Mouse (Mus musculus): Measurements from ENCODE around the gene Prdm16. TPM values are rescaled to one million over a fixed set of nuclear protein-coding genes. Genes with fewer than 3 reads are reported as not detected.

Prdm16 gene
- polyA plus RNA-seq, 1 experiment from 2014 or later: 87.1 TPM

DNA sequence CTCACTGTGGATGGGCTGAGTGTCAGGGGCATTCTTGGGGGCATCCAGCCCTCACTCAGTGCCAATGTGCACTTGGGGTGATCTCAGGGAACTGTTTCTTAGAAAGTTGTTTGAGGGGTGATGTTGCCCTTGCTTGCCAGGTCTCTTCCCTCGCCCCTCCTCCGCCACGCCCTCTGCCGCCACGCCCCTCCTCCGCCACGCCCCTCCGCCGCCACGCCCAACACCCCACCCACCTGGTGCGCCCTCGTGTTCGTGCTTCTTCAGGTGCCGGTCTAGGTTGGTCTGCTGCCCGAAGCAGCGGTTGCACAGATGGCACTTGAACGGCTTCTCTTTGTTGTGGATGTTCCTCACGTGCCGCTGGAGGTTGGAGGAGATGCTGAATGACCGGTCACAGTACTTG, 308.2 kb downstream of the Prdm16 start:
- 10% methylated on average over 19 of the region's 20 CpGs for WGBS
- no peak for DNase-seq (ENCODE audit: low spot score)
- Histone ChIP-seq H3K9ac (ENCODE audit: low read length) (no peak overlapping the region), H3K27ac (replicated peaks; ENCODE audit: low read depth, low read length) (no peak overlapping the region), H3K4me2 (ENCODE audit: low read depth, severe bottlenecking) (no peak overlapping the region), H3K9me3 (ENCODE audit: control insufficient read depth, low read length) (no peaks in the 10 kb centered on the region), H3K36me3 (ENCODE audit: control insufficient read depth, insufficient read depth, low read length) (peaks cover 1% of the 10 kb centered on the region), H3K27me3 (ENCODE audit: control insufficient read depth, insufficient read depth, low read length) (no peaks in the 10 kb centered on the region), H3K4me3 (ENCODE audit: low read depth, low read length) (no peak overlapping the region), H3K4me1 (ENCODE audit: control insufficient read depth, insufficient read depth, low read length) (peaks cover 26% of the 10 kb centered on the region)
- ATAC-seq (ENCODE audit: insufficient number of reproducible peaks, low FRiP score, low TSS enrichment, low read depth): no peak

DNA sequence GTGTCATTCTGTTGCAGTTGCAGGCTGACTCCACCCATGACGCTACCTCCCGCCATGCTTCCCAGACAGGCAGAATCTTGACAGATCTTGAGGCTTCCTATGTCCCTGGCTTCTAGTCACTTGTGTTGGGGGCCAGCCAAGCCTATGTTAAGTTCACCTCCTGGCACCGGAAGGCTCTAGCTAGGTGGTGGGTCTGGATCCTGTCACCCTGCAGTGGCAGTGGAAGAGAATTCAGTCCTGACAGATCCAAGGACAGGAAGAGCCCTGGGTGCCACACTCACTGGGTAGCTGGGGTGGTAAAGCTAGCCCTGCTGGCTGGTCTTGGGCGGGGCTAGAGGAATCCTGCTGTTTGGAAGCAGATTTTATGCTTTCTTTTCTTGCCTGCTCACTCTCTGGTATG, 311.3 kb downstream of the Prdm16 start:
- Histone ChIP-seq H3K36me3 (ENCODE audit: control insufficient read depth, insufficient read depth, low read length) (peaks cover 6% of the 10 kb centered on the region), H3K27ac (replicated peaks; ENCODE audit: low read depth, low read length) (no peak overlapping the region), H3K9me3 (ENCODE audit: control insufficient read depth, low read length) (no peaks in the 10 kb centered on the region), H3K4me2 (ENCODE audit: low read depth, severe bottlenecking) (no peak overlapping the region), H3K4me1 (ENCODE audit: control insufficient read depth, insufficient read depth, low read length) (peaks cover 13% of the 10 kb centered on the region), H3K4me3 (ENCODE audit: low read depth, low read length) (no peak overlapping the region), H3K9ac (ENCODE audit: low read length) (no peak overlapping the region), H3K27me3 (ENCODE audit: control insufficient read depth, insufficient read depth, low read length) (no peaks in the 10 kb centered on the region)
- ATAC-seq (ENCODE audit: insufficient number of reproducible peaks, low FRiP score, low TSS enrichment, low read depth) (no peak), DNase-seq (ENCODE audit: low spot score) (no peak)
- 67% methylated on average over 4 of the region's 4 CpGs for whole genome bisulfite sequencing

DNA sequence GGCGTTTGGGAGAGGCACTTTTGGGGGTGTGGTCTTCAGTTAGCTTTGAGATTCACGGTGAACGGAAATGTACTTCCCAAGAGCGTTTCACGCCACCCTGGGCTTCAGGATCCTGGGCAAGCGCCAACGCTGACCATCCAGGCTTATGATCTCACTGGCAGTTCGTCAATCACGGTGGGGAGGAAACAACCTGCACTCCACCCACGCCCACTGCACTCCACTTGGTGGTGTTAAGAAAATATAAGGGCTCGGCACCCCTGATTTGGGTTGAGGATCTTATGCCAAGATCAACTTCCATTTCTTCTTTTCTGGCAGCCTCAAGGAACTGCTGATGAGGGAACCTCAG, 323.1 kb downstream of the Prdm16 start:
- Histone ChIP-seq H3K27ac (replicated peaks; ENCODE audit: low read depth, low read length) (0 out of 2 replicates have a peak overlapping the region, but pooled peaks have one; percentile 26), H3K9me3 (ENCODE audit: control insufficient read depth, low read length) (no peaks in the 10 kb centered on the region), H3K4me2 (ENCODE audit: low read depth, severe bottlenecking) (no peak overlapping the region), H3K4me1 (ENCODE audit: control insufficient read depth, insufficient read depth, low read length) (no peaks in the 10 kb centered on the region), H3K36me3 (ENCODE audit: control insufficient read depth, insufficient read depth, low read length) (0 out of 2 replicates have a peak, but pooled peaks cover 2% of the 10 kb centered on the region), H3K4me3 (ENCODE audit: low read depth, low read length) (no peak overlapping the region), H3K27me3 (ENCODE audit: control insufficient read depth, insufficient read depth, low read length) (no peaks in the 10 kb centered on the region), H3K9ac (ENCODE audit: low read length) (no peak overlapping the region)
- no peak for ATAC-seq (ENCODE audit: insufficient number of reproducible peaks, low FRiP score, low TSS enrichment, low read depth)
- DNase-seq (ENCODE audit: low spot score): no peak
- WGBS: 76% methylated on average over 11 of the region's 11 CpGs

DNA sequence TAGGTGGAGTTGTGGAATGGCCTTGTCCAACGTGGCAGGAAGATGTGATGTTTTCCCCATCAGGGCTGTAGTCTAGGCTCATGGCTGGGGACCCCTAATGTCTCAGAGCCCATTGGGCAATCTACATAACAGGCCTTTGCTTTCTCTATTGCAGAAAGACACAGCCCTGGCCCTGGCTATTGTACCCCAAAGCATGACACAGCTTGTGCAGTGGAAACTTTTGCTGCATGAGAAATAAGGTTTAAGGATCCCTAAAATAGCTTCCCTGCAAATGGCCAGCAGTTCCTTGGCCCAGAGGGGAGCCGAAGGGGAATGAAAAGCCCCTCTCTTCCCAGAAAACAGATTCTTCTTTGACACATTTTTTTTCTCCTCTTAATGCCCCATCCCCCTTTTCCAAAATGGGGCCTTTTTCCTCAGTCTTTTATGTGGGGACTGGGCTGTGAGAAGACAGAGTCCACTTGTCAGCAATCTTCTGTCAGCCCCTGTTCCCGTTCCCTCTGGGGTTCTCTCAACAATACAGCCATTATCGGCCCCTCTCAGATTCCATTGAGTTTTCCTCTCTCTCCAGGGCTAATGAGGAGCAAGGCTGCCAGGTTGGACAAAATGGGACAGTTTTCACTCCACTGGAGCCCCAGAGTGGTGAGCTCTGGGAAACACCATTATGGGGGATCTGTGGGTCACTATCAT, 323.6 kb downstream of the Prdm16 start:
- no peaks in the 10 kb centered on the region for H3K9me3 ChIP-seq (ENCODE audit: control insufficient read depth, low read length)
- no peaks in the 10 kb centered on the region for H3K4me1 ChIP-seq (ENCODE audit: control insufficient read depth, insufficient read depth, low read length)
- no peaks in the 10 kb centered on the region for H3K27me3 ChIP-seq (ENCODE audit: control insufficient read depth, insufficient read depth, low read length)
- no peaks in the 10 kb centered on the region for H3K36me3 ChIP-seq (ENCODE audit: control insufficient read depth, insufficient read depth, low read length)
- no peak overlapping the region for H3K4me2 ChIP-seq (ENCODE audit: low read depth, severe bottlenecking)
- ATAC-seq (ENCODE audit: insufficient number of reproducible peaks, low FRiP score, low TSS enrichment, low read depth) (no peak), DNase-seq (ENCODE audit: low spot score) (no peak)
- no peak overlapping the region for H3K4me3 ChIP-seq (ENCODE audit: low read depth, low read length)
- 58% methylated on average over 4 of the region's 4 CpGs for WGBS
- H3K9ac ChIP-seq (ENCODE audit: low read length): no peak overlapping the region
- peak overlapping the region; percentile 68; the same call in 1 of the 2 replicates for H3K27ac ChIP-seq (replicated peaks; ENCODE audit: low read depth, low read length)

DNA sequence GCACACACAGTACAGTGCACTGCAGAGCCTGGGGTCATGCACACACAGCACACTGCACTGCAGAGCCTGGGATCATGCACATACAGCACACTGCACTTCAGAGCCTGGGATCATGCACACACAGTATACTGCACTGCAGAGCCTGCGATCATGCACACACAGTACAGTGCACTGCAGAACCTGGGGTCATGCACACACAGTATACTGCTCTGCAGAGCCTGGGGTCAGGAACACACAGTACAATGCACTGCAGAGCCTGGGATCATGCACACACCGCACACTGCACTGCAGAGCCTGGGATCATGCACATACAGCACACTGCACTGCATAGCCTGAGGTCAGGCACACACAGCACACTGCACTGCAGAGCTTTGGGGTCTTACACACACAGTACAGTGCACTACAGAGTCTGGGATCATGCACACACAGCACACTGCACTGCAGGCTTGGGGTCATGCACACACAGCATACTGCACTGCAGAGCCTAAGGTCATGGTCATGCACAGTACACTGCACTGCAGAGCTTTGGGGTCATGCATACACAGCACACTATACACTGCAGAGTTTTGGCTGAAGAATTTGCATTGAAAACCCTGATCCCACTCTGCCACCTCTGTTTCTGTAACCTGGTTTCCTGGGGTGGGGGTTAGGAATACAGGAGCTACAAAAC, 324.4 kb downstream of the Prdm16 start:
- Histone ChIP-seq H3K9ac (ENCODE audit: low read length) (no peak overlapping the region), H3K9me3 (ENCODE audit: control insufficient read depth, low read length) (no peaks in the 10 kb centered on the region), H3K27me3 (ENCODE audit: control insufficient read depth, insufficient read depth, low read length) (no peaks in the 10 kb centered on the region), H3K4me2 (ENCODE audit: low read depth, severe bottlenecking) (no peak overlapping the region), H3K27ac (replicated peaks; ENCODE audit: low read depth, low read length) (peak overlapping the region; percentile 68; the same call in 1 of the 2 replicates), H3K36me3 (ENCODE audit: control insufficient read depth, insufficient read depth, low read length) (no peaks in the 10 kb centered on the region), H3K4me3 (ENCODE audit: low read depth, low read length) (no peak overlapping the region), H3K4me1 (ENCODE audit: control insufficient read depth, insufficient read depth, low read length) (no peaks in the 10 kb centered on the region)
- 91% methylated on average over 2 of the region's 2 CpGs for WGBS
- no peak for ATAC-seq (ENCODE audit: insufficient number of reproducible peaks, low FRiP score, low TSS enrichment, low read depth)
- DNase-seq (ENCODE audit: low spot score): no peak

DNA sequence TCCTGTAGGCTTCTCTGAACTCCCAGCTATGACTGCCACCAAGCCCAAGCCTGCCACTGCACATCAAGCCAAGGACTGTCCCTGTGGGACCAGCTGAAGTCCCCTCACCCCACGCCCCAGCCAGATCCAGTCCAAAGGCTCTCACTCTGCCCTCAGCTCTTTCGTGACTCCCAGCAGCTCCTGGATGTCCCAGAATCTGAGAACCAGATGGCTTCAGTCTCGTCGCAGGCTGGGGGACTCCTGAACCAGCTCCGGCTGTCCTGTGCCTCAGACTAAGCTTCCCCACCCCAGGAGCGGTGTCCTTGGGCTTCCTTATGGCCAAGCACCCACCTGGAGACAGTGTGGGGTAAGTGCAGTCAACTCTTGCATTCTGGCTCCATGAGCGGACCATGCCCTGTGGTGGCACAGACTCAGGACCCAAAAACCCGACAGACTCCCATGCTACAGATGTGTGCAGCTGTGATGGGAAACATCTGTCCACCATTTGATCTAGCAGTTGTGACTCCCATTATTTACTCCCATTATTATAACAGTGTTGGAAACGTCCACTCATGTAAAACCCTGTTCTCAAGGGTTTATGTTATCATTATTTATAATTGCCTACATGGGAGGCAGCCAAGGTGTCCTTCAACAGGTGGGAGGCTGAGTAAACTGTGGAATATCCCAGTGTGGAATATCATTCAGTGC, 326.0 kb downstream of the Prdm16 start:
- no peak for DNase-seq (ENCODE audit: low spot score)
- 71% methylated on average over 9 of the region's 9 CpGs for WGBS
- no peak overlapping the region for H3K9ac ChIP-seq (ENCODE audit: low read length)
- no peaks in the 10 kb centered on the region for H3K36me3 ChIP-seq (ENCODE audit: control insufficient read depth, insufficient read depth, low read length)
- no peak for ATAC-seq (ENCODE audit: insufficient number of reproducible peaks, low FRiP score, low TSS enrichment, low read depth)
- H3K27me3 ChIP-seq (ENCODE audit: control insufficient read depth, insufficient read depth, low read length): no peaks in the 10 kb centered on the region
- no peaks in the 10 kb centered on the region for H3K9me3 ChIP-seq (ENCODE audit: control insufficient read depth, low read length)
- no peak overlapping the region for H3K4me3 ChIP-seq (ENCODE audit: low read depth, low read length)
- no peaks in the 10 kb centered on the region for H3K4me1 ChIP-seq (ENCODE audit: control insufficient read depth, insufficient read depth, low read length)
- no peak overlapping the region for H3K27ac ChIP-seq (replicated peaks; ENCODE audit: low read depth, low read length)
- no peak overlapping the region for H3K4me2 ChIP-seq (ENCODE audit: low read depth, severe bottlenecking)

DNA sequence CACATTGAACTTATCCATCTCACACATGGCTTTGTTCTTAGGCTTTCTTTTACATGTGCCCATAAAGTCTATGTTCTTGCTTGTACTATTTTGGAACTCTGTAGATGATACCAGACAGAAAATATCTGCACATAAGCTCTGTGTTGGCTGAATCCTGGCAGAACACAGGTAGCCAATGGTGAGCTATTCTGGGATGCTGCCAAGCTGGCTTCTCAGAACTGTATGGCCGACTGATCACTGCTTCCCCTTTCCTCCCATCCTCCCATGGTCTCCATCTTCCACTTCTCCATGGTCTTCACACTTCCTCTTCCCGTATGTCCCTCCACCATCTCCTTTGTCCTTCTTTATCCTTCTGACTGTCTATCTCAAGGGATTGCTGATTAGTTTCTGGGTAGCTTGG, 327.5 kb downstream of the Prdm16 start:
- no peaks in the 10 kb centered on the region for H3K36me3 ChIP-seq (ENCODE audit: control insufficient read depth, insufficient read depth, low read length)
- no peak overlapping the region for H3K4me2 ChIP-seq (ENCODE audit: low read depth, severe bottlenecking)
- no peak overlapping the region for H3K4me3 ChIP-seq (ENCODE audit: low read depth, low read length)
- ATAC-seq (ENCODE audit: insufficient number of reproducible peaks, low FRiP score, low TSS enrichment, low read depth): no peak
- H3K4me1 ChIP-seq (ENCODE audit: control insufficient read depth, insufficient read depth, low read length): no peaks in the 10 kb centered on the region
- no peak for DNase-seq (ENCODE audit: low spot score)
- no peak overlapping the region for H3K27ac ChIP-seq (replicated peaks; ENCODE audit: low read depth, low read length)
- WGBS: 86% methylated on average over 2 of the region's 2 CpGs
- no peaks in the 10 kb centered on the region for H3K27me3 ChIP-seq (ENCODE audit: control insufficient read depth, insufficient read depth, low read length)
- H3K9ac ChIP-seq (ENCODE audit: low read length): no peak overlapping the region
- H3K9me3 ChIP-seq (ENCODE audit: control insufficient read depth, low read length): no peaks in the 10 kb centered on the region

GRCm38 (mm10) chr4:154301466-154301881, 335.2 kb downstream of the Prdm16 start, which contains the start of gene Arhgef16:
Arhgef16 (minus strand) TSS chr4:154301676.
- Histone ChIP-seq H3K9ac (ENCODE audit: low read length) (no peak within 1 kb of the TSS), H3K4me1 (ENCODE audit: control insufficient read depth, insufficient read depth, low read length) (peaks cover 15% of the 10 kb centered on the region), H3K9me3 (ENCODE audit: control insufficient read depth, low read length) (no peaks in the 10 kb centered on the region), H3K27me3 (ENCODE audit: control insufficient read depth, insufficient read depth, low read length) (peaks cover 18% of the 10 kb centered on the region), H3K27ac (replicated peaks; ENCODE audit: low read depth, low read length) (no peak within 1 kb of the TSS), H3K4me2 (ENCODE audit: low read depth, severe bottlenecking) (no peak within 1 kb of the TSS), H3K4me3 (ENCODE audit: low read depth, low read length) (no peak within 1 kb of the TSS), H3K36me3 (ENCODE audit: control insufficient read depth, insufficient read depth, low read length) (no peaks in the 10 kb centered on the region)
- WGBS: 27% methylated on average over 7 of the region's 7 CpGs
- DNase-seq (ENCODE audit: low spot score) (peak; percentile 76), ATAC-seq (ENCODE audit: insufficient number of reproducible peaks, low FRiP score, low TSS enrichment, low read depth) (peak; percentile 41)

Measured in limb, embryonic 11.5 days (tissue).